Mouse (Mus musculus): ENCODE measurements around the gene Mtnr1a. TPM values are rescaled to one million over a fixed set of nuclear protein-coding genes. Genes with fewer than 3 reads are reported as not detected.

The Mtnr1a gene
- polyA plus RNA-seq, 1 experiment from 2014 or later = 0.27 TPM

DNA sequence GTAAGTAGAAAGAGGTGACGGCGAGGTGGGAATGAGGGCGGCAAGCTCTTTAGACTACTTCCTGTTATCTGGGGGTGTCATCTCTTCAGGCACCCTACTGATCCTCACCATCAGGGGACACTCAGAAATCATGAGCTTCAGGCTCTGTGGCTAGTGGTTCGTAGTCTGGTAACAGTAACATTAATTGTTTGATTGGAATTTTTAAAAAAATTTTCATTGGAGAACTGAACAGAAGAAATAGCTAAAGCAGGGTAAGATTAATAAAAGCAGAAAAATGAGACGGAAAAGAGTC lies 41.8 kb downstream of the Mtnr1a start:
- H3K27ac ChIP-seq = no peak overlapping the region
- H3K9ac ChIP-seq = no peak overlapping the region
- WGBS = 41% methylated on average over 5 of the region's 5 CpGs
- no peak overlapping the region for H3K4me3 ChIP-seq
- H3K4me1 ChIP-seq = 0 out of 2 replicates have a peak, but pooled peaks cover 6% of the 10 kb centered on the region
- ATAC-seq (ENCODE audit: insufficient number of reproducible peaks, insufficient read depth, low FRiP score, low TSS enrichment) = no peak
- H3K4me2 ChIP-seq (replicated peaks) = peak overlapping the region; percentile 43; the same call in 1 of the 2 replicates
- H3K36me3 ChIP-seq = no peaks in the 10 kb centered on the region
- H3K27me3 ChIP-seq = peaks cover 9% of the 10 kb centered on the region; the same call in 1 of the 2 replicates
- H3K9me3 ChIP-seq = no peaks in the 10 kb centered on the region

DNA sequence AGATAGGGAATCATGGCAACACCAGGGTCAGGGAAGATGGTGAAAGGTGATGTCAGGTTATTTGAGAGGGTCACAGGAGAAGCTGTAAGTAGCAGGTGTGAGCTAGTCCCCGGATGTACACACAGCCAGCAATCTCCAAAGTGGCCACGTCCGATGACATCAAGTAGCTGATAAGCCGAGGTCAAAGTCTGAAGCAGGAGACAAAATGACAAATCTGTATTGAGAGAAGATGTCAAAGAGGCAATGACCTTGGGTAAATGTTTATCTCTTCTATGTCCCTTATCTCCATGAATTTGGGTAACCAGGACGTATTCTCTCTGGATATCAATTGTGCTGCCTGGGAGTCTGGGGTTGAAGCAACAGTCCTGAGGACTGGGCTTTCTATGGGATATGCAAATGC lies 42.9 kb downstream of the Mtnr1a start:
- ATAC-seq (ENCODE audit: insufficient number of reproducible peaks, insufficient read depth, low FRiP score, low TSS enrichment) = no peak
- Histone ChIP-seq H3K4me1 (0 out of 2 replicates have a peak, but pooled peaks cover 6% of the 10 kb centered on the region), H3K27ac (no peak overlapping the region), H3K4me3 (no peak overlapping the region), H3K4me2 (replicated peaks) (no peak overlapping the region), H3K36me3 (no peaks in the 10 kb centered on the region), H3K27me3 (peaks cover 9% of the 10 kb centered on the region; the same call in 1 of the 2 replicates), H3K9ac (no peak overlapping the region), H3K9me3 (no peaks in the 10 kb centered on the region)
- WGBS = 85% methylated on average over 5 of the region's 5 CpGs

DNA sequence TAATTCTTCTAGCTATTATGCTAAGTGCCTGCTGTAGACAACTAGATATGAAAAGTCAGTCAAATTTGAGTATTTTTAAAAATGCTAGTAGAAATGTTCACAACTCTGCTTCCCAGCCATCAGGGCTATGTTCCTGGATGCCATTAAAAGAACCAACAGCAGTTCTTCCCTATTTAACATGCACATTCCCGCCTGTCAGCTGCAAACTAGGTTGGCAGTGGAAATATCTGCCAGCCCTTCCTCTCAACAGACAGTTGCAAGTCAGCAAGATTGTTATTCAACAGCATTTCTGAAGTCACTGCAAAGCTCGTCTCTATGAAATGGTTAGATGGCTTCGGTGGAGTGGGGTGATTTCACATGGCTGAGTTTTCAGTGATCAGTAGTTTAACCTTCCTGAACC lies 48.7 kb downstream of the Mtnr1a start:
- no peaks in the 10 kb centered on the region for H3K36me3 ChIP-seq
- no peak for ATAC-seq (ENCODE audit: insufficient number of reproducible peaks, insufficient read depth, low FRiP score, low TSS enrichment)
- no peaks in the 10 kb centered on the region for H3K27me3 ChIP-seq
- H3K4me3 ChIP-seq = no peak overlapping the region
- no peak overlapping the region for H3K9ac ChIP-seq
- no peaks in the 10 kb centered on the region for H3K4me1 ChIP-seq
- WGBS = 87% methylated on average over 3 of the region's 3 CpGs
- no peak overlapping the region for H3K4me2 ChIP-seq (replicated peaks)
- H3K9me3 ChIP-seq = no peaks in the 10 kb centered on the region
- no peak overlapping the region for H3K27ac ChIP-seq

DNA sequence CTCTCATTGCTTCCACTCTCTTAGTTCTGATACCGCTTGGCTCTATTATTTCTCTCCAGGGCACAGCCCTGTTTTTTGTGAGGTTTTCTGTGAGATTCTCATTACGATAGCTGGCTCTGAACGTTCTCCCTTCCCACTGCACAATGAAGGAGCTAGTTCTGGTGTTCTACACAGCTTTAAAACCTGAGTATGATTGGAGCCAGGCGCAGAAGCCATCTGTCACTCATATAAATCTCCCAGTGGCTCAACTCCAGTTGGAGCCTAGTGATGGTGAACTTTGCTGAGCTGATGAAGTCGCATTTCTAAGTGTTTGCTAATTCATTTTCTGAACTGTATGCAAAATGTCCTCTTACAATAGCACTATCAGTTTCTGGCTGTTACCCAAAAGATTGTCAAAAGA lies 56.7 kb downstream of the Mtnr1a start:
- 70% methylated on average over 5 of the region's 5 CpGs for WGBS
- no peak overlapping the region for H3K9ac ChIP-seq

More for the DNA sequence above, 56.7 kb downstream of the Mtnr1a start:
- no peaks in the 10 kb centered on the region for H3K27me3 ChIP-seq
- no peaks in the 10 kb centered on the region for H3K36me3 ChIP-seq
- H3K4me3 ChIP-seq = no peak overlapping the region
- H3K4me1 ChIP-seq = no peaks in the 10 kb centered on the region
- ATAC-seq (ENCODE audit: insufficient number of reproducible peaks, insufficient read depth, low FRiP score, low TSS enrichment) = no peak
- no peak overlapping the region for H3K4me2 ChIP-seq (replicated peaks)
- no peak overlapping the region for H3K27ac ChIP-seq
- H3K9me3 ChIP-seq = no peaks in the 10 kb centered on the region

Other genes with a start within 250 kb of the Mtnr1a start
- 26.1 and 29.5 TPM in 2 replicates for gene Fat1, start 133.7 kb upstream of the Mtnr1a start, polyA plus RNA-seq (2016; fragmentation: Nextera tagmentation; extraction: Ambion mirVana)
- not detected in 2 replicates for gene F11, start 192.9 kb downstream of the Mtnr1a start, polyA plus RNA-seq (2016; fragmentation: Nextera tagmentation; extraction: Ambion mirVana)
- 0.06 and 0.12 TPM in 2 replicates for gene Klkb1, start 225.7 kb downstream of the Mtnr1a start, polyA plus RNA-seq (2016; fragmentation: Nextera tagmentation; extraction: Ambion mirVana)
- not detected in 2 replicates for gene Gm45753, start 239.3 kb downstream of the Mtnr1a start, polyA plus RNA-seq (2016; fragmentation: Nextera tagmentation; extraction: Ambion mirVana)

All from embryonic facial prominence, embryonic 12.5 days (tissue).